Mouse (Mus musculus) heart, embryonic 12.5 days (tissue): ENCODE data around the gene Eif4g1. TPM values are rescaled to one million over a fixed set of nuclear protein-coding genes. Genes with fewer than 3 reads are reported as not detected.

Experiments
- polyA plus RNA-seq: library from polyadenylated mRNA; unstranded; fragments of >200 nt; fragmentation: Nextera tagmentation; extraction: Ambion mirVana; gene quantifications from 2 replicates; pipeline ENCODE4 v1.2.1, GENCODE M21; 2016

The Eif4g1 gene
- polyA plus RNA-seq, 1 experiment from 2014 or later: 169 TPM

Other genes with a start within 250 kb of the Eif4g1 start
- gene Abcc5, start 241.9 kb upstream of the Eif4g1 start, polyA plus RNA-seq: 86.0 and 94.9 TPM in 2 replicates
- 89.6 and 94.4 TPM in 2 replicates for gene Eif2b5, start 169.5 kb upstream of the Eif4g1 start, polyA plus RNA-seq
- gene Dvl3, start 151.3 kb upstream of the Eif4g1 start, polyA plus RNA-seq: 31.1 and 34.1 TPM in 2 replicates
- gene Ap2m1, start 132.8 kb upstream of the Eif4g1 start, polyA plus RNA-seq: 487 and 490 TPM in 2 replicates
- 55.2 and 55.4 TPM in 2 replicates for gene Abcf3, start 119.7 kb upstream of the Eif4g1 start, polyA plus RNA-seq
- gene Vwa5b2, start 78.8 kb upstream of the Eif4g1 start, polyA plus RNA-seq: 0.43 and 0.53 TPM in 2 replicates
- 16.3 and 20.1 TPM in 2 replicates for gene Eef1akmt4, start 56.7 kb upstream of the Eif4g1 start, polyA plus RNA-seq
- 0.62 TPM in 1 of 2 replicates, not detected in the other for gene Gm49333, start 56.7 kb upstream of the Eif4g1 start, polyA plus RNA-seq
- gene Alg3, start 56.6 kb upstream of the Eif4g1 start, polyA plus RNA-seq: 31.7 and 32.4 TPM in 2 replicates
- gene Camk2n2, start 47.0 kb upstream of the Eif4g1 start, polyA plus RNA-seq: 0.43 and 0.58 TPM in 2 replicates
- 0.55 and 1.2 TPM in 2 replicates for gene Ece2, start 38.5 kb upstream of the Eif4g1 start, polyA plus RNA-seq
- 286 and 288 TPM in 2 replicates for gene Psmd2, start 16.7 kb upstream of the Eif4g1 start, polyA plus RNA-seq
- 4.0 and 5.2 TPM in 2 replicates for gene Fam131a, start 24.9 kb downstream of the Eif4g1 start, polyA plus RNA-seq
- 45.0 and 50.5 TPM in 2 replicates for gene Polr2h, start 49.4 kb downstream of the Eif4g1 start, polyA plus RNA-seq
- 6.2 and 7.0 TPM in 2 replicates for gene Clcn2, start 49.4 kb downstream of the Eif4g1 start, polyA plus RNA-seq
- 0.54 and 0.94 TPM in 2 replicates for gene Chrd, start 64.8 kb downstream of the Eif4g1 start, polyA plus RNA-seq
- gene Thpo, start 66.2 kb downstream of the Eif4g1 start, polyA plus RNA-seq: 0.14 and 0.22 TPM in 2 replicates